Mouse (Mus musculus) G1E (cell line): ENCODE measurements around the gene Diras1.

ENCODE experiments used
- CTCF ChIP-seq: IDR thresholded peaks from 2 replicates; pipeline ENCODE4 v1.5.1; 2012; ENCODE audit warnings: low read depth, low read length, inconsistent platforms, mixed read lengths
- GATA2 ChIP-seq: IDR thresholded peaks from 2 replicates; pipeline ENCODE4 v1.6.1; 2012; ENCODE audit warnings: low read depth, low read length, inconsistent platforms, borderline replicate concordance
- POLR2AphosphoS5 ChIP-seq: IDR thresholded peaks from 2 replicates; pipeline ENCODE4 v1.6.1; 2012; ENCODE audit warnings: low read depth, low read length, inconsistent platforms; ENCODE audit not compliant: insufficient replicate concordance
- TAL1 ChIP-seq: conservative IDR thresholded peaks from 2 replicates; pipeline ENCODE4 v1.6.1; 2012; ENCODE audit warnings: low read depth, low read length, inconsistent platforms, mixed read lengths

DNA sequence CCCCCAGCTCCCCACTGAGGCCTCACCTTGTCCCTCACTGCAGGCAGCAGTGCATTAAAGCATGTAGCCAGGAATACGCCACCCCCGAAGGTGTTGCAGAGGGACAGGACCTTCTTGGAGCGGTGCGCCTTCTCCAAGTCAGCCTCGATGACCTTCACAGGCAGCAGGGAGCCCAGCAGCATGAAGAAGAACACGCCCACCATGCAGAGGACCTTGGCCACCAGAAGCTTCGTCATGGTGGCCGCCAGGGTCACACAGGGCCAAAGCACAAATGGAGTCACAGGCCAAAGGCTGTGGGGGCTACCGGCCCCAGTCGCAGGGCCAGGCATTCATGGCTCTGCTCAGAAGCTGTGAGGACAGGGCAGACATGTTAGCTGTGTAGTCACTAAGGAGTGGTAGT is 8.1 kb upstream of the Diras1 start:
- no peak for TF ChIP-seq CTCF
- no peak for TF ChIP-seq TAL1
- no peak for TF ChIP-seq POLR2AphosphoS5
- no peak for TF ChIP-seq GATA2
